Mouse (Mus musculus) kidney, adult 2 months (tissue): ENCODE measurements around the gene 1700069L16Rik.

Source experiments
- CTCF ChIP-seq: fragments of 200-500 bp; conservative IDR thresholded peaks from 2 replicates; pipeline ENCODE4 v1.5.1; 2011; ENCODE audit warnings: low read depth, mild to moderate bottlenecking, control low read depth, low read length, moderate library complexity, mixed read lengths; ENCODE audit not compliant: insufficient read depth, insufficient read length
- POLR2A ChIP-seq: fragments of 200-500 bp; IDR thresholded peaks from one replicate; pipeline ENCODE4 v1.6.1; 2011; ENCODE audit warnings: low read depth, low read length, control low read depth

- peak; percentile 69 for TF ChIP-seq CTCF
- TF ChIP-seq POLR2A = no peak
Observed at GRCm38 (mm10) chr5:113732182-113732581, 7.6 kb upstream of the 1700069L16Rik start.
